Mouse (Mus musculus) limb, embryonic 13.5 days (tissue): ENCODE measurements at regions not wholly inside any gene's neighbourhood (a gene's known extent, or its start where the extent isn't known, plus 50 kb on each side); places are given as distances from the start of the nearest gene placed in this dataset.

Experiments
- ATAC-seq: fragments of 200-750 bp; cut with Nextera tagmentation; 2 replicates; pipeline ENCODE4 v1.8.0; 2017; ENCODE audit warnings: low read depth, moderate number of reproducible peaks, moderate TSS enrichment; ENCODE audit not compliant: low FRiP score
- H3K27ac ChIP-seq: fragments of 300-500 bp; sonication (generic); 2 replicates; pipeline ENCODE4 v1.5.1; 2015; ENCODE audit warnings: inconsistent platforms, mild to moderate bottlenecking, moderate library complexity
- H3K27me3 ChIP-seq: fragments of 300-500 bp; sonication (generic); 2 replicates; pipeline ENCODE4 v1.6.1; 2015; ENCODE audit warnings: mild to moderate bottlenecking, inconsistent platforms
- H3K36me3 ChIP-seq: fragments of 300-500 bp; sonication (generic); 2 replicates; pipeline ENCODE4 v1.6.1; 2015; ENCODE audit warnings: inconsistent platforms, mild to moderate bottlenecking, moderate library complexity
- H3K4me1 ChIP-seq: fragments of 300-500 bp; sonication (generic); 2 replicates; pipeline ENCODE4 v1.6.1; 2015; ENCODE audit warnings: inconsistent platforms
- H3K4me2 ChIP-seq: fragments of 300-500 bp; sonication (generic); replicated peaks from 2 replicates; pipeline ENCODE4 v1.6.1; 2015; ENCODE audit warnings: inconsistent platforms, mild to moderate bottlenecking, moderate library complexity
- H3K4me3 ChIP-seq: fragments of 300-500 bp; sonication (generic); 2 replicates; pipeline ENCODE4 v1.5.1; 2015; ENCODE audit warnings: moderate library complexity, mild to moderate bottlenecking, inconsistent platforms
- H3K9ac ChIP-seq: fragments of 300-500 bp; sonication (generic); 2 replicates; pipeline ENCODE4 v1.6.1; 2015; ENCODE audit warnings: mild to moderate bottlenecking, inconsistent platforms
- H3K9me3 ChIP-seq: fragments of 300-500 bp; sonication (generic); 2 replicates; pipeline ENCODE4 v1.6.1; 2016; ENCODE audit warnings: inconsistent platforms
- WGBS: fragments of 180-500 bp; shearing (Covaris S2); methylation state at CpG from one replicate; pipeline ENCODE4 v1.1.7; 2015; 5-methylcytosine and 5-hydroxymethylcytosine counted together

- Histone ChIP-seq H3K4me3 (no peak overlapping the region), H3K9me3 (no peaks in the 10 kb centered on the region), H3K36me3 (no peaks in the 10 kb centered on the region), H3K9ac (no peak overlapping the region), H3K27me3 (no peaks in the 10 kb centered on the region), H3K4me1 (peaks cover 51% of the 10 kb centered on the region), H3K4me2 (no peak overlapping the region), H3K27ac (no peak overlapping the region)
- 83% methylated on average over 3 of the region's 3 CpGs for WGBS
- ATAC-seq: no peak
These were observed 205.7 kb upstream of the Klf3 start for GRCm38 (mm10) chr5:64597451-64597850.

- Histone ChIP-seq H3K27ac (no peak overlapping the region), H3K4me2 (no peak overlapping the region), H3K4me3 (no peak overlapping the region), H3K9me3 (no peaks in the 10 kb centered on the region), H3K36me3 (no peaks in the 10 kb centered on the region), H3K9ac (no peak overlapping the region), H3K27me3 (no peaks in the 10 kb centered on the region), H3K4me1 (peaks cover 51% of the 10 kb centered on the region)
- 85% methylated on average over 3 of the region's 3 CpGs for WGBS
- no peak for ATAC-seq
These were observed 204.6 kb upstream of the Klf3 start for GRCm38 (mm10) chr5:64598606-64599005.

GRCm38 (mm10) chr5:64599015-64599414 lies 204.2 kb upstream of the Klf3 start:
- H3K9me3 ChIP-seq: no peaks in the 10 kb centered on the region
- H3K9ac ChIP-seq: no peak overlapping the region
- no peak overlapping the region for H3K4me2 ChIP-seq
- no peak overlapping the region for H3K4me3 ChIP-seq
- no peaks in the 10 kb centered on the region for H3K36me3 ChIP-seq
- no peak overlapping the region for H3K27ac ChIP-seq
- WGBS: 65% methylated on average over 3 of the region's 3 CpGs
- peaks cover 47% of the 10 kb centered on the region for H3K4me1 ChIP-seq
- no peak for ATAC-seq
- no peaks in the 10 kb centered on the region for H3K27me3 ChIP-seq

- Histone ChIP-seq H3K36me3 (no peaks in the 10 kb centered on the region), H3K4me1 (peaks cover 39% of the 10 kb centered on the region), H3K27me3 (no peaks in the 10 kb centered on the region), H3K9me3 (no peaks in the 10 kb centered on the region), H3K9ac (no peak overlapping the region), H3K27ac (peak overlapping the region; percentile 64), H3K4me3 (peak overlapping the region; percentile 7), H3K4me2 (peak overlapping the region; percentile 47)
- WGBS: 24% methylated on average over 13 of the region's 13 CpGs
- no peak for ATAC-seq
These were observed 203.3 kb upstream of the Klf3 start for GRCm38 (mm10) chr5:64599865-64600288.

GRCm38 (mm10) chr5:64600392-64600791 lies 202.8 kb upstream of the Klf3 start:
- peak; percentile 69; the same call in 1 of the 2 replicates for ATAC-seq
- peak overlapping the region; percentile 7; the same call in 1 of the 2 replicates for H3K4me3 ChIP-seq
- H3K36me3 ChIP-seq: no peaks in the 10 kb centered on the region
- H3K9me3 ChIP-seq: no peaks in the 10 kb centered on the region
- H3K4me1 ChIP-seq: peaks cover 34% of the 10 kb centered on the region
- peak overlapping the region; percentile 47 for H3K4me2 ChIP-seq
- WGBS: 24% methylated on average over 7 of the region's 7 CpGs
- H3K27ac ChIP-seq: peak overlapping the region; percentile 28; the same call in 1 of the 2 replicates
- H3K9ac ChIP-seq: no peak overlapping the region
- H3K27me3 ChIP-seq: no peaks in the 10 kb centered on the region

- H3K9ac ChIP-seq: no peak overlapping the region
- 29% methylated on average over 2 of the region's 2 CpGs for WGBS
- no peaks in the 10 kb centered on the region for H3K36me3 ChIP-seq
- no peaks in the 10 kb centered on the region for H3K9me3 ChIP-seq
- ATAC-seq: 0 out of 2 replicates have a peak, but pooled peaks have one; percentile 24
- no peak overlapping the region; the same call in 1 of the 2 replicates for H3K4me2 ChIP-seq
- peak overlapping the region; percentile 28 for H3K27ac ChIP-seq
- H3K4me3 ChIP-seq: no peak overlapping the region
- H3K27me3 ChIP-seq: no peaks in the 10 kb centered on the region
- peaks cover 30% of the 10 kb centered on the region for H3K4me1 ChIP-seq
These were observed 202.4 kb upstream of the Klf3 start for GRCm38 (mm10) chr5:64600811-64601210.

- peaks cover 25% of the 10 kb centered on the region for H3K4me1 ChIP-seq
These were observed 201.9 kb upstream of the Klf3 start for GRCm38 (mm10) chr5:64601285-64601684.

GRCm38 (mm10) chr5:64601832-64602231 lies 201.4 kb upstream of the Klf3 start:
- Histone ChIP-seq H3K36me3 (no peaks in the 10 kb centered on the region), H3K4me3 (no peak overlapping the region), H3K9me3 (no peaks in the 10 kb centered on the region), H3K4me2 (no peak overlapping the region), H3K4me1 (peaks cover 20% of the 10 kb centered on the region), H3K27me3 (no peaks in the 10 kb centered on the region), H3K27ac (no peak overlapping the region), H3K9ac (no peak overlapping the region)
- no peak for ATAC-seq
- 71% methylated on average over 5 of the region's 5 CpGs for WGBS

More at GRCm38 (mm10) chr5:64601285-64601684, 201.9 kb upstream of the Klf3 start:
- Histone ChIP-seq H3K36me3 (no peaks in the 10 kb centered on the region), H3K27ac (no peak overlapping the region), H3K27me3 (no peaks in the 10 kb centered on the region), H3K4me2 (no peak overlapping the region), H3K9me3 (no peaks in the 10 kb centered on the region), H3K4me3 (no peak overlapping the region), H3K9ac (no peak overlapping the region)
- WGBS: 69% methylated on average over 8 of the region's 8 CpGs
- ATAC-seq: no peak

GRCm38 (mm10) chr5:64602356-64602936 lies 200.7 kb upstream of the Klf3 start:
- Histone ChIP-seq H3K4me3 (no peak overlapping the region), H3K9ac (no peak overlapping the region)

GRCm38 (mm10) chr5:64602996-64603755 lies 200.0 kb upstream of the Klf3 start:
- Histone ChIP-seq H3K4me3 (no peak overlapping the region), H3K4me1 (peaks cover 18% of the 10 kb centered on the region), H3K9ac (no peak overlapping the region), H3K4me2 (no peak overlapping the region), H3K9me3 (no peaks in the 10 kb centered on the region), H3K36me3 (no peaks in the 10 kb centered on the region), H3K27me3 (no peaks in the 10 kb centered on the region), H3K27ac (no peak overlapping the region)
- ATAC-seq: no peak
- WGBS: 89% methylated on average over 11 of the region's 11 CpGs

More at GRCm38 (mm10) chr5:64602356-64602936, 200.7 kb upstream of the Klf3 start:
- Histone ChIP-seq H3K27me3 (no peaks in the 10 kb centered on the region), H3K4me2 (no peak overlapping the region), H3K4me1 (peaks cover 18% of the 10 kb centered on the region), H3K36me3 (no peaks in the 10 kb centered on the region), H3K27ac (no peak overlapping the region), H3K9me3 (no peaks in the 10 kb centered on the region)
- 80% methylated on average over 8 of the region's 8 CpGs for WGBS
- ATAC-seq: no peak

- H3K9ac ChIP-seq: no peak overlapping the region
- peaks cover 15% of the 10 kb centered on the region for H3K4me1 ChIP-seq
- no peak overlapping the region for H3K4me2 ChIP-seq
- H3K9me3 ChIP-seq: no peaks in the 10 kb centered on the region
- ATAC-seq: no peak
- H3K4me3 ChIP-seq: no peak overlapping the region
- H3K27me3 ChIP-seq: no peaks in the 10 kb centered on the region
- no peaks in the 10 kb centered on the region for H3K36me3 ChIP-seq
- no peak overlapping the region for H3K27ac ChIP-seq
These were observed 198.0 kb upstream of the Klf3 start for GRCm38 (mm10) chr5:64605171-64605570.

GRCm38 (mm10) chr5:64605991-64606390 lies 197.2 kb upstream of the Klf3 start:
- 42% methylated on average over 5 of the region's 5 CpGs for WGBS
- Histone ChIP-seq H3K27me3 (no peaks in the 10 kb centered on the region), H3K4me2 (no peak overlapping the region), H3K9me3 (no peaks in the 10 kb centered on the region), H3K4me3 (no peak overlapping the region), H3K27ac (no peak overlapping the region), H3K9ac (no peak overlapping the region), H3K4me1 (peaks cover 15% of the 10 kb centered on the region), H3K36me3 (no peaks in the 10 kb centered on the region)
- ATAC-seq: no peak
